Mouse (Mus musculus) bone marrow, adult 2 months (tissue): Measurements from ENCODE around the gene Olfr875. TPM values are rescaled to one million over a fixed set of nuclear protein-coding genes. Genes with fewer than 3 reads are reported as not detected.
"Not testable (repeated sequence)": the region's sequence is repeated elsewhere in the genome, so short reads cannot be mapped to it uniquely, and the experiment has no call there.

Source experiments
- H3K27ac ChIP-seq: fragments of 200-500 bp; 2 replicates; pipeline ENCODE4 v1.5.1; 2012; ENCODE audit warnings: low read depth, mild to moderate bottlenecking, control low read depth, inconsistent platforms, low read length; ENCODE audit not compliant: control insufficient read depth, poor library complexity, insufficient read depth
- H3K4me1 ChIP-seq: fragments of 200-500 bp; 2 replicates; pipeline ENCODE4 v1.6.1; 2011; ENCODE audit warnings: low read length; ENCODE audit not compliant: control insufficient read depth, insufficient read depth
- H3K4me3 ChIP-seq: fragments of 200-500 bp; replicated peaks from 2 replicates; pipeline ENCODE3; 2011; ENCODE audit warnings: mild to moderate bottlenecking, low read depth, low read length, control low read depth; ENCODE audit not compliant: control insufficient read depth
- CTCF ChIP-seq: fragments of 200-500 bp; IDR thresholded peaks from 2 replicates; pipeline ENCODE4 v1.5.1; 2011; ENCODE audit warnings: low read length, control low read depth; ENCODE audit not compliant: control insufficient read depth, insufficient read depth
- POLR2A ChIP-seq: fragments of 200-500 bp; IDR thresholded peaks from 2 replicates; pipeline ENCODE4 v1.6.1; 2011; ENCODE audit warnings: low read depth, mild to moderate bottlenecking, control low read depth, low read length, borderline replicate concordance; ENCODE audit not compliant: control insufficient read depth
- WGBS: fragments of 180-500 bp; shearing (Covaris S2); methylation state at CpG from one replicate; pipeline ENCODE4 v1.1.7; 2018; 5-methylcytosine and 5-hydroxymethylcytosine counted together
- polyA plus RNA-seq: library from polyadenylated mRNA; stranded (reverse); fragments of >200 nt; gene quantifications from 2 replicates; pipeline ENCODE4 v1.2.4, GENCODE M21; 2011; ENCODE audit warnings: low replicate concordance; ENCODE audit not compliant: missing spikeins, insufficient read depth, insufficient read length

Gene Olfr875
- polyA plus RNA-seq, 1 experiment = not detected

GRCm38 (mm10) chr9:37770661-37771060 lies 996 bp upstream of the Olfr875 start:
- 60% methylated on average over 2 of the region's 2 CpGs for WGBS
- H3K27ac ChIP-seq = no peak overlapping the region
- no peak for TF ChIP-seq POLR2A
- no peak for TF ChIP-seq CTCF
- H3K4me1 ChIP-seq = no peaks in the 10 kb centered on the region
- no peak overlapping the region for H3K4me3 ChIP-seq

DNA sequence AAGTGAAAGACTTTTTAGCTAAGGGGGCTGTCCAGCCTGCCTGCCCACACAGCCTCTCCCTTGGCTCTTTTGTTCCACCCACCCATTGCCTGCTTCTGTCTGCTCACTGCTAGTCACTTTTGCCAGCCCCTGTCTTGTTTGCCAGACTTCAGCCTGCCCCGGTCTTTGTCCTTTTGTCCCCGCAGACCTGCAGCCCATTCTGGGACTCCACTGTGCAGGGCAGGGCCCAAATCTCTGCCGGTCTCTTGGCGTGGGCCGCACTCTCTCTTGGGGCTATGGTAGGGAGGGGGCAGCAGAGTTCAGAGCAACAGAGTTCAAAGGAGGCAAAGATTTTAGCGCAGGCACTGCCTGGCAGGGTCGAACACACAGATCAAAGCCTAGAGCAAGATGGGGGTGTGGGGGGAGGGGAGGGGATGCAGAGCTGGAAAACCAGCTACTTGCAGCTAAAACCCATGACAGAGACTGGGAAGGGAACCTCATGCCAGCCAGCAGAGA lies 11.2 kb downstream of the Olfr875 start:
- Histone ChIP-seq H3K4me3 (no peak overlapping the region), H3K4me1 (no peaks in the 10 kb centered on the region), H3K27ac (no peak overlapping the region)
- no peak for TF ChIP-seq POLR2A
- no peak for TF ChIP-seq CTCF
- 29% methylated on average over 7 of the region's 7 CpGs for WGBS

GRCm38 (mm10) chr9:37783394-37784387 lies 12.0 kb downstream of the Olfr875 start:
- H3K4me3 ChIP-seq, H3K4me1 ChIP-seq, H3K27ac ChIP-seq: not testable (repeated sequence)
- WGBS = 48% methylated on average over 11 of the region's 15 CpGs

DNA sequence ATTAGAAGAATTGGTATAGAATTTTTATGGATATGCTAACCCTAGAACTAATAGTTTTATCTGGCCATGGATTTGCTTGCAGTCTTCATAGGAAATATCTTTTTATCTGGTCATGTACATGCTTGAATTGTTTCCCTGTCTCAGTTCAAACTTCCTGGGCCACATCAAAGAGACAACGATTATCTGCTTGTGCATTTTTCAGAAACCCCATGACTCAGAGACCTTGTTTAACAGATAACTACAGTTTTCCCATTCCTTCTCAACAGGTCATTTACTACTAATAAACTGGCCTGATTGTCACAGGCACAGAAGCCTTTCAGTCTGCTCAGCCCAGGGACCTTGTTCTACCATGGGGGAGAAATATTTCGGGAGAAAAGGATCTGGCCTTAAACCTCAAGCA lies 14.8 kb downstream of the Olfr875 start:
- H3K4me3 ChIP-seq = no peak overlapping the region
- WGBS = 68% methylated on average over 2 of the region's 2 CpGs
- TF ChIP-seq CTCF (no peak), POLR2A (no peak)
- H3K4me1 ChIP-seq = no peaks in the 10 kb centered on the region
- no peak overlapping the region for H3K27ac ChIP-seq

GRCm38 (mm10) chr9:37802055-37802454 lies 30.4 kb downstream of the Olfr875 start:
- H3K27ac ChIP-seq = no peak overlapping the region
- no peaks in the 10 kb centered on the region for H3K4me1 ChIP-seq
- no peak overlapping the region for H3K4me3 ChIP-seq
- TF ChIP-seq CTCF = no peak
- TF ChIP-seq POLR2A = no peak
- 79% methylated on average over 4 of the region's 4 CpGs for WGBS

DNA sequence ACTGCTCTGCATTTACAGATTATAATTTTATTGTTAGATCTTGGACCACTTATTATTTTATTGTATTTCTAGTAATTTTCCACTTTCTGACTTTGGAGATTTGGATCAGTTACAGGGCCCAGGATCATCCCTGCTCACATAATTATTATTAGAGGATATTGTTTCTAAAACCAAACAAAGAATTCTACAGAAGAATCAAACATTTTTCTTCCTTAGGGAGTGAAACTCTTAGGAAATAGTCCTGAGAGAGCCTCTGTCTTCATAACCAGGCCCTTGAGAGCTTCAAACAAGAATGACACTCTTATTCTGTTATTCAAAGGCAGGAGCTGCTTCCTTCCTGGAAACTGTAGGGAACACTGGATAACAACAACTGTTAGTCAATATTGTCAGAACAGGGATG lies 31.1 kb downstream of the Olfr875 start, which contains the start of gene Olfr876:
Gene Olfr876, plus strand, starts transcription at position 301 of the 400 bp plus-strand sequence.
- Histone ChIP-seq H3K4me3 (no peak within 1 kb of the TSS), H3K27ac (no peak within 1 kb of the TSS), H3K4me1 (no peaks in the 10 kb centered on the region)
- TF ChIP-seq POLR2A (no peak), CTCF (no peak)

DNA sequence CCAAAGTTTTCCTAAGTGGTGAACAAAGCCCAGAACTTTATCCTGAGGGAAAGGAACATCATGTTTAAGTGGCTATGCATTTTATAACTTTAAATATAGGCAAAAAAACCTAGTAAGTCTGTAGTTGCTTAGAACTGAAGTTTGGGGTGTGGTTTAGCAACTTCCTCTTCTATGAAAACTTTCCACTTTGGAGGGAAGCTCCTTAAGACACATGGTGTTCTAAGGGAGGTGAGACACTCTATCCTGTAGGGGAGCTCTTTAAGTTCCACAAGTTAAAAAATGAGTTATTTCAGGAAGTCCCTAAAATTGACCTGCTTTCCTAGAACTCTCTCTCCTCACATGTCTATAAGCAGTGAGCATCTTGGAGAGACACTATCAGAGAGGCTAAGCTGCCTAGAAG lies 35.6 kb downstream of the Olfr875 start:
- Histone ChIP-seq H3K27ac (no peak overlapping the region), H3K4me1 (no peaks in the 10 kb centered on the region), H3K4me3 (no peak overlapping the region)
- TF ChIP-seq CTCF (no peak), POLR2A (no peak)

- H3K4me1 ChIP-seq = no peaks in the 10 kb centered on the region
- H3K4me3 ChIP-seq = no peak overlapping the region
- WGBS = 40% methylated on average over 3 of the region's 3 CpGs
- no peak overlapping the region for H3K27ac ChIP-seq
- TF ChIP-seq POLR2A (no peak), CTCF (no peak)
These were observed 36.8 kb downstream of the Olfr875 start for GRCm38 (mm10) chr9:37808456-37808855.
